Mouse (Mus musculus) testis, postnatal 10 days (tissue): Measurements from ENCODE around the gene Tmem219.
A peak's percentile ranks its signal among the peaks of the same experiment; 100 is the strongest.

ENCODE experiments used
- DNase-seq: peaks from one replicate; pipeline ENCODE4 v3.0.0; 2021; ENCODE audit warnings: low spot score

The Tmem219 gene

GRCm38 (mm10) chr7:126922624-126923060, at the start of gene Tmem219:
Gene Tmem219, minus strand, starts transcription at chr7:126922917.
- peak; percentile 92 for DNase-seq

GRCm38 (mm10) chr7:126967361-126967760, 44.6 kb upstream of the Tmem219 start:
- DNase-seq, result no peak

- DNase-seq, result no peak
Observed at GRCm38 (mm10) chr7:126965568-126965967, 42.9 kb upstream of the Tmem219 start.

- DNase-seq, result peak; percentile 69
Observed at GRCm38 (mm10) chr7:126963548-126964286, 41.0 kb upstream of the Tmem219 start.

- no peak for DNase-seq
Observed at GRCm38 (mm10) chr7:126961965-126962364, 39.2 kb upstream of the Tmem219 start.

GRCm38 (mm10) chr7:126961095-126961494, 38.4 kb upstream of the Tmem219 start:
- DNase-seq, result no peak

GRCm38 (mm10) chr7:126959780-126960179, 37.1 kb upstream of the Tmem219 start:
- no peak for DNase-seq

- no peak for DNase-seq
Observed at GRCm38 (mm10) chr7:126955125-126955524, 32.4 kb upstream of the Tmem219 start.

- no peak for DNase-seq
Observed at GRCm38 (mm10) chr7:126952646-126953045, 29.9 kb upstream of the Tmem219 start.

- no peak for DNase-seq
Observed at GRCm38 (mm10) chr7:126951741-126952140, 29.0 kb upstream of the Tmem219 start.

GRCm38 (mm10) chr7:126950647-126951615, 28.2 kb upstream of the Tmem219 start:
- no peak for DNase-seq

- peak; percentile 97 for DNase-seq
Observed at GRCm38 (mm10) chr7:126949793-126950646, 27.3 kb upstream of the Tmem219 start, which contains the start of gene Sez6l2. Gene Sez6l2, plus strand, starts transcription at chr7:126950563.

GRCm38 (mm10) chr7:126949403-126949792, 26.7 kb upstream of the Tmem219 start, which contains the start of gene Asphd1:
Gene Asphd1, minus strand, starts transcription at chr7:126949582.
- no peak for DNase-seq

- DNase-seq, result no peak
Observed at GRCm38 (mm10) chr7:126948626-126949025, 25.9 kb upstream of the Tmem219 start.

GRCm38 (mm10) chr7:126946530-126946929, 23.8 kb upstream of the Tmem219 start:
- DNase-seq, result peak; percentile 71

- no peak for DNase-seq
Observed at GRCm38 (mm10) chr7:126941801-126942200, 19.1 kb upstream of the Tmem219 start.

- no peak for DNase-seq
Observed at GRCm38 (mm10) chr7:126941171-126941570, 18.5 kb upstream of the Tmem219 start.

- no peak for DNase-seq
Observed at GRCm38 (mm10) chr7:126932652-126933051, 9.9 kb upstream of the Tmem219 start.

GRCm38 (mm10) chr7:126929046-126929445, 6.3 kb upstream of the Tmem219 start:
- DNase-seq, result peak; percentile 65

- DNase-seq, result peak; percentile 97
Observed at GRCm38 (mm10) chr7:126928384-126929037, 5.8 kb upstream of the Tmem219 start, which contains the start of gene Kctd13. Gene Kctd13, plus strand, starts transcription at chr7:126928879.

- DNase-seq, result no peak
Observed at GRCm38 (mm10) chr7:126926299-126926698, 3.6 kb upstream of the Tmem219 start.
